Mouse (Mus musculus) embryonic facial prominence, embryonic 12.5 days (tissue): ENCODE results near the gene Grhpr. TPM values are rescaled to one million over a fixed set of nuclear protein-coding genes. Genes with fewer than 3 reads are reported as not detected.

ENCODE experiments used
- ATAC-seq: fragments of 200-750 bp; cut with Nextera tagmentation; 2 replicates; pipeline ENCODE4 v1.8.0; 2017; ENCODE audit not compliant: insufficient number of reproducible peaks, insufficient read depth, low FRiP score, low TSS enrichment
- H3K27ac ChIP-seq: fragments of 300-500 bp; sonication (generic); 2 replicates; pipeline ENCODE4 v1.5.1; 2016; ENCODE audit warnings: mild to moderate bottlenecking
- H3K27me3 ChIP-seq: fragments of 300-500 bp; sonication (generic); 2 replicates; pipeline ENCODE4 v1.6.1; 2016; ENCODE audit warnings: mild to moderate bottlenecking, moderate library complexity
- H3K36me3 ChIP-seq: fragments of 300-500 bp; sonication (generic); 2 replicates; pipeline ENCODE4 v1.6.1; 2016; ENCODE audit warnings: mild to moderate bottlenecking
- H3K4me1 ChIP-seq: fragments of 300-500 bp; sonication (generic); 2 replicates; pipeline ENCODE4 v1.6.1; 2016
- H3K4me2 ChIP-seq: fragments of 300-500 bp; sonication (generic); replicated peaks from 2 replicates; pipeline ENCODE4 v1.6.1; 2016; ENCODE audit warnings: mild to moderate bottlenecking, moderate library complexity
- H3K4me3 ChIP-seq: fragments of 300-500 bp; sonication (generic); 2 replicates; pipeline ENCODE4 v1.5.1; 2016; ENCODE audit warnings: mild to moderate bottlenecking
- H3K9ac ChIP-seq: fragments of 300-500 bp; sonication (generic); 2 replicates; pipeline ENCODE4 v1.6.1; 2016; ENCODE audit warnings: mild to moderate bottlenecking, moderate library complexity
- H3K9me3 ChIP-seq: fragments of 300-500 bp; sonication (generic); 2 replicates; pipeline ENCODE4 v1.6.1; 2016; ENCODE audit warnings: mild to moderate bottlenecking, moderate library complexity
- WGBS: fragments of 180-500 bp; shearing (Covaris S2); methylation state at CpG from one replicate; pipeline ENCODE4 v1.1.7; 2016; 5-methylcytosine and 5-hydroxymethylcytosine counted together
- polyA plus RNA-seq: library from polyadenylated mRNA; unstranded; fragments of >200 nt; fragmentation: Nextera tagmentation; extraction: Ambion mirVana; gene quantifications from 2 replicates; pipeline ENCODE4 v1.2.1, GENCODE M21; 2016

Grhpr gene
- polyA plus RNA-seq, 1 experiment from 2014 or later, result 50.6 TPM

- Histone ChIP-seq H3K4me3 (no peak overlapping the region), H3K36me3 (peaks cover 36% of the 10 kb centered on the region)
- 89% methylated on average over 18 of the region's 18 CpGs for WGBS
These were observed 13.6 kb downstream of the Grhpr start for GRCm38 (mm10) chr4:44994776-44995175.

GRCm38 (mm10) chr4:44998071-44998470 is 16.9 kb downstream of the Grhpr start:
- 67% methylated on average over 3 of the region's 3 CpGs for WGBS
- H3K4me3 ChIP-seq, result no peak overlapping the region
- no peak overlapping the region for H3K9ac ChIP-seq
- H3K4me1 ChIP-seq, result no peaks in the 10 kb centered on the region
- H3K27me3 ChIP-seq, result no peaks in the 10 kb centered on the region
- H3K36me3 ChIP-seq, result peaks cover 13% of the 10 kb centered on the region
- H3K4me2 ChIP-seq, result no peak overlapping the region
- no peak for ATAC-seq
- no peak overlapping the region for H3K27ac ChIP-seq
- H3K9me3 ChIP-seq, result no peaks in the 10 kb centered on the region

More at GRCm38 (mm10) chr4:44994776-44995175, 13.6 kb downstream of the Grhpr start:
- ATAC-seq, result no peak
- Histone ChIP-seq H3K4me1 (no peaks in the 10 kb centered on the region), H3K27me3 (no peaks in the 10 kb centered on the region), H3K27ac (no peak overlapping the region), H3K9ac (no peak overlapping the region), H3K4me2 (no peak overlapping the region), H3K9me3 (no peaks in the 10 kb centered on the region)

- WGBS, result 84% methylated on average over 6 of the region's 6 CpGs
- no peak for ATAC-seq
These were observed 18.8 kb downstream of the Grhpr start for GRCm38 (mm10) chr4:45000001-45000400.

GRCm38 (mm10) chr4:45005452-45005851 is 24.3 kb downstream of the Grhpr start:
- Histone ChIP-seq H3K9me3 (no peaks in the 10 kb centered on the region), H3K27me3 (no peaks in the 10 kb centered on the region), H3K27ac (no peak overlapping the region), H3K9ac (no peak overlapping the region), H3K36me3 (no peaks in the 10 kb centered on the region), H3K4me2 (no peak overlapping the region), H3K4me3 (no peak overlapping the region), H3K4me1 (peaks cover 8% of the 10 kb centered on the region)
- 75% methylated on average over 3 of the region's 3 CpGs for WGBS
- no peak for ATAC-seq

More at GRCm38 (mm10) chr4:45000001-45000400, 18.8 kb downstream of the Grhpr start:
- no peak overlapping the region for H3K4me3 ChIP-seq
- no peaks in the 10 kb centered on the region for H3K36me3 ChIP-seq
- no peaks in the 10 kb centered on the region for H3K9me3 ChIP-seq
- H3K4me2 ChIP-seq, result no peak overlapping the region
- H3K27ac ChIP-seq, result no peak overlapping the region
- no peaks in the 10 kb centered on the region for H3K27me3 ChIP-seq
- no peak overlapping the region for H3K9ac ChIP-seq
- no peaks in the 10 kb centered on the region for H3K4me1 ChIP-seq

GRCm38 (mm10) chr4:45010806-45011415 is 29.7 kb downstream of the Grhpr start:
- no peak for ATAC-seq
- H3K4me3 ChIP-seq, result peak overlapping the region; percentile 76
- no peaks in the 10 kb centered on the region for H3K9me3 ChIP-seq
- peak overlapping the region; percentile 73 for H3K4me2 ChIP-seq
- H3K27me3 ChIP-seq, result no peaks in the 10 kb centered on the region
- peaks cover 19% of the 10 kb centered on the region for H3K4me1 ChIP-seq
- WGBS, result 10% methylated on average over 11 of the region's 11 CpGs
- peak overlapping the region; percentile 82 for H3K9ac ChIP-seq
- H3K27ac ChIP-seq, result peak overlapping the region; percentile 97; the same call in 1 of the 2 replicates
- no peaks in the 10 kb centered on the region for H3K36me3 ChIP-seq

- Histone ChIP-seq H3K4me1 (peaks cover 19% of the 10 kb centered on the region), H3K9me3 (no peaks in the 10 kb centered on the region), H3K4me3 (peak overlapping the region; percentile 76), H3K27me3 (no peaks in the 10 kb centered on the region), H3K27ac (peak overlapping the region; percentile 97), H3K4me2 (peak overlapping the region; percentile 73), H3K36me3 (no peaks in the 10 kb centered on the region), H3K9ac (peak overlapping the region; percentile 82)
- under 1% methylated on average over 31 of the region's 31 CpGs for whole genome bisulfite sequencing
- ATAC-seq, result peak; percentile 83
These were observed 30.4 kb downstream of the Grhpr start for GRCm38 (mm10) chr4:45011581-45012104.

GRCm38 (mm10) chr4:45012105-45012975 is 31.1 kb downstream of the Grhpr start, which contains the start of gene Zbtb5:
Zbtb5 (minus strand) TSS chr4:45012412.
- H3K9me3 ChIP-seq, result no peaks in the 10 kb centered on the region
- no peaks in the 10 kb centered on the region for H3K27me3 ChIP-seq
- peak within 1 kb of the TSS; percentile 97 for H3K27ac ChIP-seq
- peaks cover 19% of the 10 kb centered on the region for H3K4me1 ChIP-seq
- under 1% methylated on average over 62 of the region's 63 CpGs for WGBS
- H3K4me2 ChIP-seq, result peak within 1 kb of the TSS; percentile 75
- peak within 1 kb of the TSS; percentile 82 for H3K9ac ChIP-seq
- peak; percentile 98 for ATAC-seq
- peak within 1 kb of the TSS; percentile 76 for H3K4me3 ChIP-seq
- no peaks in the 10 kb centered on the region for H3K36me3 ChIP-seq

- ATAC-seq, result no peak
- Histone ChIP-seq H3K36me3 (no peaks in the 10 kb centered on the region), H3K9me3 (no peaks in the 10 kb centered on the region), H3K27ac (peak overlapping the region; percentile 78), H3K4me2 (peak overlapping the region; percentile 75), H3K9ac (peak overlapping the region; percentile 81), H3K27me3 (no peaks in the 10 kb centered on the region), H3K4me3 (peak overlapping the region; percentile 65), H3K4me1 (peaks cover 19% of the 10 kb centered on the region)
- 3% methylated on average over 13 of the region's 13 CpGs for WGBS
These were observed 31.8 kb downstream of the Grhpr start for GRCm38 (mm10) chr4:45013031-45013431.

- Histone ChIP-seq H3K4me3 (peak overlapping the region; percentile 65), H3K9me3 (no peaks in the 10 kb centered on the region), H3K4me1 (peaks cover 19% of the 10 kb centered on the region), H3K36me3 (no peaks in the 10 kb centered on the region), H3K4me2 (peak overlapping the region; percentile 75), H3K9ac (peak overlapping the region; percentile 81), H3K27me3 (no peaks in the 10 kb centered on the region), H3K27ac (no peak overlapping the region)
- no peak for ATAC-seq
- WGBS, result 0% methylated on average over 2 of the region's 2 CpGs
These were observed 32.3 kb downstream of the Grhpr start for GRCm38 (mm10) chr4:45013537-45013936.

- Histone ChIP-seq H3K4me1 (peaks cover 22% of the 10 kb centered on the region), H3K36me3 (no peaks in the 10 kb centered on the region), H3K9me3 (no peaks in the 10 kb centered on the region), H3K4me3 (no peak overlapping the region), H3K4me2 (no peak overlapping the region), H3K27ac (no peak overlapping the region), H3K9ac (no peak overlapping the region), H3K27me3 (no peaks in the 10 kb centered on the region)
- 3% methylated on average over 3 of the region's 3 CpGs for WGBS
- no peak for ATAC-seq
These were observed 34.4 kb downstream of the Grhpr start for GRCm38 (mm10) chr4:45015615-45016014.

- WGBS, result under 1% methylated on average over 29 of the region's 29 CpGs
- no peaks in the 10 kb centered on the region; the same call in 1 of the 2 replicates for H3K36me3 ChIP-seq
- H3K9ac ChIP-seq, result peak within 1 kb of the TSS; percentile 71
- peak within 1 kb of the TSS; percentile 57 for H3K4me3 ChIP-seq
- ATAC-seq, result peak; percentile 52
- H3K4me1 ChIP-seq, result peaks cover 14% of the 10 kb centered on the region
- peak within 1 kb of the TSS; percentile 94 for H3K4me2 ChIP-seq
- no peak within 1 kb of the TSS; the same call in 1 of the 2 replicates for H3K27ac ChIP-seq
- H3K9me3 ChIP-seq, result no peaks in the 10 kb centered on the region
- H3K27me3 ChIP-seq, result no peaks in the 10 kb centered on the region
These were observed 37.3 kb downstream of the Grhpr start, which contains the start of gene Polr1e for GRCm38 (mm10) chr4:45018452-45018980. Polr1e (plus strand) TSS chr4:45018583.
